Mouse (Mus musculus): Measurements from ENCODE around the gene Rimkla. TPM values are rescaled to one million over a fixed set of nuclear protein-coding genes. Genes with fewer than 3 reads are reported as not detected.

Gene Rimkla
- total and polyA plus RNA-seq, 3 experiments = 0.09 to 0.28 (median 0.21) TPM

DNA sequence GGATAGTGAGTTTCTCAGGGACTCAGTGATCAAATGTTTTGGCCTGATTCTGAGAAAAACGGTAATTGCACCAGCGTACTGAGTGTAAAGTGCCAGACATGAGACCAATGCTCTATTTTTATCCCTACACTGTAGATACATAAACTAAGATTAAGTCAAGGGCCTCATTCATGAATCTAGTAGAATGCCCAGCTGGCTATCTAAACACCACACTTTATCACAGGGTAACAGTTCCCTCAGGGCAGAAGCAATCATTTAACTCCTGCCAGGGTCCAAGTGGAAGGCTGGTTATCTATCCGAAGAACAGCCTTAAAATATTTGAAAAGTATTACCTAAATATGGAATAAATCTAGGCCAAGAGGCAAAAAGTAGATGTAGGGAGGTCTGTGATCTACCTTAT is 74.5 kb downstream of the Rimkla start:
- no peak for DNase-seq

DNA sequence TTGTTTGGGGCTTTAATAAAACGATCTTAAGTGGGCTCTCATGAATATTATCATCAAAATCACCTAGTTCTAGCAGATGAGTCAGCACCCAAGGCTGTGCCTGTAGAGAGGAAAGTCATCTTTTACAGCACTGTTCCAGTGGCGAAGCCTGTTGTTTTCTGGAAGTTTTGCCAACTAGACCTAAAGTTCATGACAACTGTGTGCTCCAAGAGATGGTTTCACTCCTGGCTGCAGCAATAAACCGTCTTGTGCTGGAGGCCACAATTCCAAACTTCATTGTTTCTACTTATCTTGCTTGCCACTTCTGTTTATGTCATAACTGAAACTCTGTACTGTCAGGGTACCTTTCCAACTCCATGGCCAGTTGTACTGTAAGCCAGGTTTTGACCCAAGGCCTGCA is 75.2 kb downstream of the Rimkla start:
- peak; percentile 58 for DNase-seq

Other genes starting within 250 kb of the Rimkla start
- gene Cldn19, start 237.2 kb downstream of the Rimkla start, total RNA-seq (2021) = under 1 TPM in 1 of 2 experiments, not detected in 1; 0.24 TPM
- 0.06 and 0.35 TPM in 2 replicates for gene Cldn19, start 237.2 kb downstream of the Rimkla start, polyA plus RNA-seq (2012; rRNA removed)
- gene Ybx1, start 198.0 kb downstream of the Rimkla start, total RNA-seq (2021) = 100 to 1,000 TPM; 692 to 835 TPM
- gene Ybx1, start 198.0 kb downstream of the Rimkla start, polyA plus RNA-seq (2012; rRNA removed) = 323 and 336 TPM in 2 replicates
- gene Ppih, start 172.1 kb downstream of the Rimkla start, total RNA-seq (2021) = 10 to 100 TPM; 15.9 to 23.7 TPM
- gene Ppih, start 172.1 kb downstream of the Rimkla start, polyA plus RNA-seq (2012; rRNA removed) = 1.8 and 1.9 TPM in 2 replicates
- 10 to 100 TPM in 1 of 2 experiments, 1 to 10 TPM in 1; 7.2 to 23.9 TPM for gene Ccdc30, start 77.1 kb downstream of the Rimkla start, total RNA-seq (2021)
- gene Ccdc30, start 77.1 kb downstream of the Rimkla start, polyA plus RNA-seq (2012; rRNA removed) = 2.5 and 3.2 TPM in 2 replicates
- 10 to 100 TPM; 28.9 to 55.6 TPM for gene Ppcs, start 70.2 kb downstream of the Rimkla start, total RNA-seq (2021)
- 60.9 and 75.8 TPM in 2 replicates for gene Ppcs, start 70.2 kb downstream of the Rimkla start, polyA plus RNA-seq (2012; rRNA removed)
- 1 to 10 TPM; 3.0 to 3.3 TPM for gene Zmynd12, start 69.8 kb downstream of the Rimkla start, total RNA-seq (2021)
- 5.5 and 7.9 TPM in 2 replicates for gene Zmynd12, start 69.8 kb downstream of the Rimkla start, polyA plus RNA-seq (2012; rRNA removed)
- 10 to 100 TPM; 41.8 to 43.6 TPM for gene Foxj3, start 44.4 kb upstream of the Rimkla start, total RNA-seq (2021)
- gene Foxj3, start 44.4 kb upstream of the Rimkla start, polyA plus RNA-seq (2012; rRNA removed) = 10.2 and 11.8 TPM in 2 replicates
- 1 to 10 TPM; 8.2 to 9.5 TPM for gene Frg2f1, start 46.9 kb upstream of the Rimkla start, total RNA-seq (2021)
- 24.8 and 32.4 TPM in 2 replicates for gene Frg2f1, start 46.9 kb upstream of the Rimkla start, polyA plus RNA-seq (2012; rRNA removed)
- gene Guca2a, start 145.1 kb upstream of the Rimkla start, total RNA-seq (2021) = not detected
- not detected in 2 replicates for gene Guca2a, start 145.1 kb upstream of the Rimkla start, polyA plus RNA-seq (2012; rRNA removed)
- gene Guca2b, start 166.3 kb upstream of the Rimkla start, total RNA-seq (2021) = not detected
- not detected in 2 replicates for gene Guca2b, start 166.3 kb upstream of the Rimkla start, polyA plus RNA-seq (2012; rRNA removed)
- gene Hivep3, start 241.2 kb upstream of the Rimkla start, total RNA-seq (2021) = 10 to 100 TPM in 1 of 2 experiments, 1 to 10 TPM in 1; 8.3 to 12.9 TPM
- 4.3 and 5.8 TPM in 2 replicates for gene Hivep3, start 241.2 kb upstream of the Rimkla start, polyA plus RNA-seq (2012; rRNA removed)